Comparison of ENCODE assay signal across 23 mouse cellular contexts in genomic region chr4:101582882-101583281, GRCm38 (mm10).
"Had no signal": no experiment of that assay in that cellular context is flagged by ENCODE, and none has a peak within 500 bp of the region (broad histone marks: within the 10 kb centered on the region; RNA-seq: fewer than 3 reads in every experiment).

No protein-coding gene starts in this region.

- H3K4me3 ChIP-seq: heart, embryonic 10.5 days; heart, embryonic 12.5 days; hindbrain, embryonic 13.5 days; hindbrain, embryonic 15.5 days; kidney, embryonic 15.5 days; limb, embryonic 10.5 days; limb, embryonic 12.5 days; liver, embryonic 12.5 days had no signal

- H3K27ac ChIP-seq: heart, embryonic 10.5 days; hindbrain, embryonic 13.5 days; hindbrain, embryonic 15.5 days; hindbrain, postnatal 0 days; kidney, embryonic 15.5 days; kidney, postnatal 0 days; limb, embryonic 10.5 days; limb, embryonic 12.5 days; liver, embryonic 12.5 days; liver, embryonic 14.5 days had no signal

- DNase-seq: gastrocnemius, postnatal 14 days; gastrocnemius, postnatal 36 days; heart, adult 18-20 months; heart, postnatal 10 days; heart, postnatal 36 days; kidney, adult 11 months; kidney, adult 2 months; kidney, adult 9 months; kidney, postnatal 14 days; kidney, postnatal 36 days; layer of hippocampus, adult 9-11 months; layer of hippocampus, postnatal 36 days had no signal
